Mouse (Mus musculus): Measurements from ENCODE around the gene Hist1h2af.

DNA sequence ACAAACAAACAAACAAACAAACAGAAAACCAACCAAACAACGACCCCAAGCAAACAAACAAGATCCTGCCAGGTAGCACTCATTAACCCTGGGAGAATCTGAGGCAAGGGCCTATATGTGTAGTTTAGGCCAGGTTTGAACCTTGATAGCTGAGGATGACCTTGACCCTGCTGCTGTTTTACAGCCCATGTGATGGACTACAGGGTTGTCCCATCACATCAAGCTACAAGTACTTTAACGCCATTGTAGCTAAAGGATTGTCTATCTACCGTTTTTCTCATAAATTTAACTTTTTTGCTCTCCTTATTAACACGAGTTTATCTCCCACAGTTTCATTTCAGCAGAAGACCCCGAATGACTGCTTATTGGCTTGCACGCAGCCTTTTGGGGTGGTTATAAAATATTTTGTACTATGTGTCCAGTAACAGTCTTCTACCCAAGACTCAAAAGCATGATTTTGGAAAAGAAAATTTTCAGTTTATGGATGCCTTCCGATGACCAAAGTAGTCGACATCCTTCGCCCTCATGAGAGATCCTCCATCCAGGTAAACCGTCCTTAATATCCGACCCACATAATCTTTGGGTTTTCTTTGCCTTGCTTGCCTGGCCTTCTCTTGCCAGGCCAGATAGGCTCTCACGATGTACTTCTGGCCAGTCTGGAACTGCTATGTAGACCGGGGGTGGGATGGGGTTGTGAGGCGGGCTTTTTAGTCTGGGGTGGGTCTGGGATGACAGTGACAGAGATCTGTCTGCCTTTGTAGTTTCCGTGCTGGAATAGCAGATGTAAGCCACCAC, 17.7 kb upstream of the Hist1h2af start:
- no peak for TF ChIP-seq CTCF (IDR thresholded peaks at IDR 0.05; ENCODE audit: borderline replicate concordance, insufficient read depth, low read length)
- TF ChIP-seq POLR2A (IDR thresholded peaks at IDR 0.05; ENCODE audit: low read depth, low read length) = no peak
